Mouse (Mus musculus): ENCODE measurements at regions not wholly inside any gene's neighbourhood (a gene's known extent, or its start where the extent isn't known, plus 50 kb on each side); places are given as distances from the start of the nearest gene placed in this dataset.

- Histone ChIP-seq H3K36me3 (replicated peaks) (no peaks in the 10 kb centered on the region), H3K4me3 (ENCODE audit: low read depth, low read length) (no peak overlapping the region), H3K27me3 (ENCODE audit: insufficient read depth, low read length) (no peaks in the 10 kb centered on the region), H3K4me1 (ENCODE audit: insufficient read depth, low read depth, low read length) (no peaks in the 10 kb centered on the region), H3K9me3 (replicated peaks) (peaks cover 86% of the 10 kb centered on the region)
- TF ChIP-seq POLR2AphosphoS5 (IDR thresholded peaks at IDR 0.05; ENCODE audit: insufficient replicate concordance, low read depth, low read length), result no peak
- DNase-seq (ENCODE audit: low spot score) (no peak), ATAC-seq (ENCODE audit: extremely low read depth, insufficient number of reproducible peaks, low FRiP score, poor library complexity, severe bottlenecking) (no peak)
These were observed 106.0 kb upstream of the Cdh4 start for GRCm38 (mm10) chr2:179336235-179336634.

GRCm38 (mm10) chr2:179352676-179353075 lies 89.6 kb upstream of the Cdh4 start:
- Histone ChIP-seq H3K4me3 (ENCODE audit: low read depth, low read length) (no peak overlapping the region), H3K27me3 (ENCODE audit: insufficient read depth, low read length) (no peaks in the 10 kb centered on the region), H3K9me3 (replicated peaks) (peaks cover 74% of the 10 kb centered on the region), H3K36me3 (replicated peaks) (no peaks in the 10 kb centered on the region), H3K4me1 (ENCODE audit: insufficient read depth, low read depth, low read length) (no peaks in the 10 kb centered on the region)
- ATAC-seq (ENCODE audit: extremely low read depth, insufficient number of reproducible peaks, low FRiP score, poor library complexity, severe bottlenecking) (no peak), DNase-seq (ENCODE audit: low spot score) (no peak)
- TF ChIP-seq TAL1 (conservative IDR thresholded peaks at IDR 0.05; ENCODE audit: low read depth, low read length), result no peak
- TF ChIP-seq POLR2AphosphoS5 (IDR thresholded peaks at IDR 0.05; ENCODE audit: insufficient replicate concordance, low read depth, low read length), result no peak
- no peak for TF ChIP-seq GATA2 (IDR thresholded peaks at IDR 0.05; ENCODE audit: borderline replicate concordance, low read depth, low read length)

GRCm38 (mm10) chr2:179354866-179355265 lies 87.4 kb upstream of the Cdh4 start:
- TF ChIP-seq GATA1 (IDR thresholded peaks at IDR 0.05; ENCODE audit: borderline replicate concordance, low read length) (no peak), CTCF (IDR thresholded peaks at IDR 0.05; ENCODE audit: low read depth, low read length) (no peak), TAL1 (conservative IDR thresholded peaks at IDR 0.05; ENCODE audit: low read depth, low read length) (no peak)
- Histone ChIP-seq H3K9me3 (replicated peaks) (peaks cover 73% of the 10 kb centered on the region), H3K4me1 (ENCODE audit: insufficient read depth, low read depth, low read length) (no peaks in the 10 kb centered on the region), H3K27me3 (ENCODE audit: insufficient read depth, low read length) (no peaks in the 10 kb centered on the region), H3K4me3 (ENCODE audit: low read depth, low read length) (no peak overlapping the region), H3K36me3 (replicated peaks) (no peaks in the 10 kb centered on the region)
- DNase-seq (ENCODE audit: low spot score) (no peak), ATAC-seq (ENCODE audit: extremely low read depth, insufficient number of reproducible peaks, low FRiP score, poor library complexity, severe bottlenecking) (no peak)

- DNase-seq (ENCODE audit: low spot score) (no peak), ATAC-seq (ENCODE audit: extremely low read depth, insufficient number of reproducible peaks, low FRiP score, poor library complexity, severe bottlenecking) (no peak)
- peaks cover 80% of the 10 kb centered on the region for H3K9me3 ChIP-seq (replicated peaks)
- H3K27me3 ChIP-seq (ENCODE audit: insufficient read depth, low read length), result no peaks in the 10 kb centered on the region
- no peak for TF ChIP-seq GATA2 (IDR thresholded peaks at IDR 0.05; ENCODE audit: borderline replicate concordance, low read depth, low read length)
- no peak for TF ChIP-seq GATA1 (IDR thresholded peaks at IDR 0.05; ENCODE audit: borderline replicate concordance, low read length)
- TF ChIP-seq POLR2AphosphoS5 (IDR thresholded peaks at IDR 0.05; ENCODE audit: insufficient replicate concordance, low read depth, low read length), result no peak
- no peak for TF ChIP-seq TAL1 (conservative IDR thresholded peaks at IDR 0.05; ENCODE audit: low read depth, low read length)
- TF ChIP-seq CTCF (IDR thresholded peaks at IDR 0.05; ENCODE audit: low read depth, low read length), result no peak
- H3K4me3 ChIP-seq (ENCODE audit: low read depth, low read length), result no peak overlapping the region
- H3K4me1 ChIP-seq (ENCODE audit: insufficient read depth, low read depth, low read length), result no peaks in the 10 kb centered on the region
- H3K36me3 ChIP-seq (replicated peaks), result no peaks in the 10 kb centered on the region
These were observed 71.2 kb upstream of the Cdh4 start for GRCm38 (mm10) chr2:179370882-179371546.

GRCm38 (mm10) chr2:179371553-179371952 lies 70.7 kb upstream of the Cdh4 start:
- no peak overlapping the region for H3K4me3 ChIP-seq (ENCODE audit: low read depth, low read length)
- DNase-seq (ENCODE audit: low spot score), result no peak
- H3K27me3 ChIP-seq (ENCODE audit: insufficient read depth, low read length), result no peaks in the 10 kb centered on the region
- TF ChIP-seq POLR2AphosphoS5 (IDR thresholded peaks at IDR 0.05; ENCODE audit: insufficient replicate concordance, low read depth, low read length), result no peak
- no peak for TF ChIP-seq TAL1 (conservative IDR thresholded peaks at IDR 0.05; ENCODE audit: low read depth, low read length)
- no peak for TF ChIP-seq GATA2 (IDR thresholded peaks at IDR 0.05; ENCODE audit: borderline replicate concordance, low read depth, low read length)
- TF ChIP-seq CTCF (IDR thresholded peaks at IDR 0.05; ENCODE audit: low read depth, low read length), result no peak
- no peak for TF ChIP-seq GATA1 (IDR thresholded peaks at IDR 0.05; ENCODE audit: borderline replicate concordance, low read length)
- H3K9me3 ChIP-seq (replicated peaks), result peaks cover 75% of the 10 kb centered on the region
- H3K36me3 ChIP-seq (replicated peaks), result no peaks in the 10 kb centered on the region
- no peaks in the 10 kb centered on the region for H3K4me1 ChIP-seq (ENCODE audit: insufficient read depth, low read depth, low read length)
- ATAC-seq (ENCODE audit: extremely low read depth, insufficient number of reproducible peaks, low FRiP score, poor library complexity, severe bottlenecking), result no peak

- Histone ChIP-seq H3K4me1 (ENCODE audit: insufficient read depth, low read depth, low read length) (no peaks in the 10 kb centered on the region), H3K36me3 (replicated peaks) (no peaks in the 10 kb centered on the region), H3K4me3 (ENCODE audit: low read depth, low read length) (no peak overlapping the region), H3K27me3 (ENCODE audit: insufficient read depth, low read length) (no peaks in the 10 kb centered on the region), H3K9me3 (replicated peaks) (peaks cover 87% of the 10 kb centered on the region)
- TF ChIP-seq POLR2AphosphoS5 (IDR thresholded peaks at IDR 0.05; ENCODE audit: insufficient replicate concordance, low read depth, low read length), result no peak
- TF ChIP-seq CTCF (IDR thresholded peaks at IDR 0.05; ENCODE audit: low read depth, low read length), result no peak
- no peak for TF ChIP-seq TAL1 (conservative IDR thresholded peaks at IDR 0.05; ENCODE audit: low read depth, low read length)
- no peak for TF ChIP-seq GATA1 (IDR thresholded peaks at IDR 0.05; ENCODE audit: borderline replicate concordance, low read length)
- TF ChIP-seq GATA2 (IDR thresholded peaks at IDR 0.05; ENCODE audit: borderline replicate concordance, low read depth, low read length), result no peak
- DNase-seq (ENCODE audit: low spot score), result no peak
- ATAC-seq (ENCODE audit: extremely low read depth, insufficient number of reproducible peaks, low FRiP score, poor library complexity, severe bottlenecking), result no peak
These were observed 62.4 kb upstream of the Cdh4 start for GRCm38 (mm10) chr2:179379691-179380443.
